In genomic region chr7:73589208-73589771, GRCm38 (mm10) we compare ENCODE assay signal across 8 mouse cellular contexts. TPM values are rescaled to one million over a fixed set of nuclear protein-coding genes. Genes with fewer than 3 reads are reported as not detected.
DNase-seq lines count a peak whose midpoint lies in the region; ATAC-seq and TF ChIP-seq lines count a peak whose summit lies in the region.

No protein-coding gene starts in this region.

- H3K27me3 ChIP-seq in hindbrain, embryonic 14.5 days (ENCODE audit: control insufficient read depth, insufficient read depth, low read length): no peaks in the 10 kb centered on the region
- H3K27me3 ChIP-seq in liver, embryonic 11.5 days (replicated peaks; ENCODE audit: control insufficient read depth, insufficient read depth, low read length): no peaks in the 10 kb centered on the region

- peak overlapping the region; percentile 87 for H3K27ac ChIP-seq in left cerebral cortex, adult 2 months
- peak overlapping the region; percentile 74 for H3K27ac ChIP-seq in hindbrain, embryonic 14.5 days
- peak overlapping the region; percentile 47 for H3K27ac ChIP-seq in liver, embryonic 11.5 days (ENCODE audit: low read depth, low read length)

- intact Hi-C loops in left cerebral cortex, adult 2 months (cut with DNase I): loop anchor here (1.0 kb wide), 1 partner anchor 29 kb away; no protein-coding TSS in a partner anchor

- DNase-seq in left cerebral cortex, adult 2 months (ENCODE audit: extremely low spot score in 1 of 2, low spot score in 2 of 2): peak in 1 of 2 experiments; percentile 20
- no peak for DNase-seq in left cerebral cortex, adult 9 months (ENCODE audit: low spot score in 2 of 2)
- peak; percentile 37 for DNase-seq in NIH3T3 (ENCODE audit: low read depth)
- DNase-seq in cerebellum, postnatal 36 days: peak; percentile 44 to 48
- DNase-seq in hindbrain, embryonic 14.5 days (ENCODE audit: low spot score): peak; percentile 40
- DNase-seq in liver, embryonic 11.5 days (ENCODE audit: low spot score): no peak
- DNase-seq in telencephalon, adult 2 months (ENCODE audit: low read depth, low spot score): peak; percentile 79
- no peak for DNase-seq in spleen, adult 12 weeks (ENCODE audit: low spot score)

- H3K9me3 ChIP-seq in hindbrain, embryonic 14.5 days (ENCODE audit: control insufficient read depth, low read length): no peaks in the 10 kb centered on the region
- H3K9me3 ChIP-seq in liver, embryonic 11.5 days (ENCODE audit: control insufficient read depth, low read length): no peaks in the 10 kb centered on the region; the same call in 1 of the 2 replicates

- 49% methylated on average over 14 of the region's 14 CpGs for WGBS in hindbrain, embryonic 14.5 days
- 48% methylated on average over 14 of the region's 14 CpGs for whole genome bisulfite sequencing in liver, embryonic 11.5 days

- no peak for TF ChIP-seq CTCF in left cerebral cortex, adult 2 months (IDR thresholded peaks at IDR 0.05)

- ATAC-seq in hindbrain, embryonic 14.5 days (ENCODE audit: low FRiP score): no peak
- ATAC-seq in liver, embryonic 11.5 days (replicated peaks; ENCODE audit: low FRiP score): no peak

- no peak overlapping the region; the same call in 1 of the 2 replicates for H3K4me3 ChIP-seq in left cerebral cortex, adult 2 months
- no peak overlapping the region for H3K4me3 ChIP-seq in hindbrain, embryonic 14.5 days (replicated peaks; ENCODE audit: low read length)
- no peak overlapping the region for H3K4me3 ChIP-seq in liver, embryonic 11.5 days (ENCODE audit: low read depth, low read length)

- peak overlapping the region; percentile 36 for H3K4me2 ChIP-seq in hindbrain, embryonic 14.5 days (replicated peaks)
- H3K4me2 ChIP-seq in liver, embryonic 11.5 days: peak overlapping the region; percentile 8; the same call in 1 of the 2 replicates

- no peaks in the 10 kb centered on the region for H3K36me3 ChIP-seq in hindbrain, embryonic 14.5 days (replicated peaks; ENCODE audit: control insufficient read depth, insufficient read depth)
- H3K36me3 ChIP-seq in liver, embryonic 11.5 days (ENCODE audit: control insufficient read depth, insufficient read depth, low read length): no peaks in the 10 kb centered on the region

- H3K4me1 ChIP-seq in hindbrain, embryonic 14.5 days (replicated peaks; ENCODE audit: control insufficient read depth, insufficient read depth, low read length): peaks cover 15% of the 10 kb centered on the region
- H3K4me1 ChIP-seq in liver, embryonic 11.5 days (replicated peaks; ENCODE audit: control insufficient read depth, insufficient read depth, low read length): peaks cover 28% of the 10 kb centered on the region

- peak overlapping the region; percentile 40 for H3K9ac ChIP-seq in hindbrain, embryonic 14.5 days
- H3K9ac ChIP-seq in liver, embryonic 11.5 days (ENCODE audit: low read depth, low read length): no peak overlapping the region

RNA-seq across cellular contexts. Expression of gene Chd2, which starts 47.7 kb away (rescaled TPM):
- total RNA-seq in left cerebral cortex, adult 2 months (2021): 10 to 100 TPM; 57.4 to 60.3 TPM
- polyA plus RNA-seq in hindbrain, embryonic 14.5 days (2014; fragmentation: Nextera tagmentation; extraction: Ambion mirVana): 35.6 and 42.3 TPM in 2 replicates
- 30.9 and 34.5 TPM in 2 replicates for polyA plus RNA-seq in liver, embryonic 11.5 days (2014; fragmentation: Nextera tagmentation; extraction: Ambion mirVana)

Comparison
In these comparisons a context has a peak if more than half of its experiments do, and no peak if none do; other contexts are left out.
1. DNase-seq: peak in NIH3T3 (single experiment), cerebellum, postnatal 36 days (2 of 2), hindbrain, embryonic 14.5 days (single experiment) and telencephalon, adult 2 months (single experiment); none in left cerebral cortex, adult 9 months (0 of 2), liver, embryonic 11.5 days (single experiment) and spleen, adult 12 weeks (single experiment).
2. Peak in every context shown above with its lines, with median percentiles within 50 percentile points of each other: H3K27ac ChIP-seq.